Mouse (Mus musculus): Measurements from ENCODE around the gene Dlat.
A peak's percentile ranks its signal among the peaks of the same experiment; 100 is the strongest.

- TF ChIP-seq POLR2A (IDR thresholded peaks at IDR 0.05; ENCODE audit: low read depth, low read length) (peak; percentile 92), TBP (conservative IDR thresholded peaks at IDR 0.05; ENCODE audit: low read depth, low read length) (0 out of 2 replicates have a peak, but pooled peaks have one; percentile 16), CHD2 (IDR thresholded peaks at IDR 0.05; ENCODE audit: low read length) (no peak), HCFC1 (IDR thresholded peaks at IDR 0.05; ENCODE audit: low read depth, low read length) (peak; percentile 83), CTCF (conservative IDR thresholded peaks at IDR 0.05 in 1 of 2, IDR thresholded peaks at IDR 0.05 in 1 of 2; ENCODE audit: low read depth in 2 of 2, low read length in 2 of 2) (no peak), MAX (IDR thresholded peaks at IDR 0.05; ENCODE audit: low read length) (peak; percentile 23; the same call in 1 of the 2 replicates), ETS1 (conservative IDR thresholded peaks at IDR 0.05; ENCODE audit: low read depth, low read length) (0 out of 2 replicates have a peak, but pooled peaks have one; percentile 31), NRF1 (IDR thresholded peaks at IDR 0.05; ENCODE audit: low read depth, low read length) (peak; percentile 76), JUND (conservative IDR thresholded peaks at IDR 0.05; ENCODE audit: low read depth, low read length) (no peak), MAFK (IDR thresholded peaks at IDR 0.05; ENCODE audit: insufficient replicate concordance, low read length) (no peak), SIN3A (IDR thresholded peaks at IDR 0.05; ENCODE audit: low read length) (peak; percentile 38), ZC3H11A (IDR thresholded peaks at IDR 0.05; ENCODE audit: low read depth, low read length) (no peak), KAT2A (IDR thresholded peaks at IDR 0.05; ENCODE audit: insufficient replicate concordance, low read length) (peak; percentile 82; the same call in 1 of the 2 replicates), POLR2AphosphoS2 (IDR thresholded peaks at IDR 0.05; ENCODE audit: low read depth, low read length) (peak; percentile 82; the same call in 1 of the 2 replicates)
These were observed at the start of gene Dlat for GRCm38 (mm10) chr9:50659392-50660217.

Data from CH12.LX (cell line).